Mouse (Mus musculus) T-cell, adult 66 days (primary cell): Measurements from ENCODE around the gene Nuf2. TPM values are rescaled to one million over a fixed set of nuclear protein-coding genes. Genes with fewer than 3 reads are reported as not detected.

Experiments
- total RNA-seq, 2 experiments: library from RNA; stranded (reverse); gene quantifications; 3 replicates in 1 of 2; 4 replicates in 1 of 2; pipeline ENCODE4 v1.2.4; 2023

The Nuf2 gene
- total RNA-seq = 1 to 10 TPM; 1.3 to 2.7 TPM

GRCm38 (mm10) chr1:169530876-169531701, at the start of gene Nuf2:
Gene Nuf2, minus strand, starts transcription at chr1:169531464.

Other genes with a start within 250 kb of the Nuf2 start
- gene Rgs5, start 124.0 kb upstream of the Nuf2 start, total RNA-seq = not detected
- not detected for gene Rgs4, start 216.2 kb upstream of the Nuf2 start, total RNA-seq